Mouse (Mus musculus) right cerebral cortex, postnatal 10 days (tissue): Measurements from ENCODE around the gene Frmd5.

Experiments used
- DNase-seq, 2 experiments: peaks; one replicate each; pipeline ENCODE4 v3.0.0; 2021; ENCODE audit warnings: low spot score in 2 of 2

The Frmd5 gene

DNA sequence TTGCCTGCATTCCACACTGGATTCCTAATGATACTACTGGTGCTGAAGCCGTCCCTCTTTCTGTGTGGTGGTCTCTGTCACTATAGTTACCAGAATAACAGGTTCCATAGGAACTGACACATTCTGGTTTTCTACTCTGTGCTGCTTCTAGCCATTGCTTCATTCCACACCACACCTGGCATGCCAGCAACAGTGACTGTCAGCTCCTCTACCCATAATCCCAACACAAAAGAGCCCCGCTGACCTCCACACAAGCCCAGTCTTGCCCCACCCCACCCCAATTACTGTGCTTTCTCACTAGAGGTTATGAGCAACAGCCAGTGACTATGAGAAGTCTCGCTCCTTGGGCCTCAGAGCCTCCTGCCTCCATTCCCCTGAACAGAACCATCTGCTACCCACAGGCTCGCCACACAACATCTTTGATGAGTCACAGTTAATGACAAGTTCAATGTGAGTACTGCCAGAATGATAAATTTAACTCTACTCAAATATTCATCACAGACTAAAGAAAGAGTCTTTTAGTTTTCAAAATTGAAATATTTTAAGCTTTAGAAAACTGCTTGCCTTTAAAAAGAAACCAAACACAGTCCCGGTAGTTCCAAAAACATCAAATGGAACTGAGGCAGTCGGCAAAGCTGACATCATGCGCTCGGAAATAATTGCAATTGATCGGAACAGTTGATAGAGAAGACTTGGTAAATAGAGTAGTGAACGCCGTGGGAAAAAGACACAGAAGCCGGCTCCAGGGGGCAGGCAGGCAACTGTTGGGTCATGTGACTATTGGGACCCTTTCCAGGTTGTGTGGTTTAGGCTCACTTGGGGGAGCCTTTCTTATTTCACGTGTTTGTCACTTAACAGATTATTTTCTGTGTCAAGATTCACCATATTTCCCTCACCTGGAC is 185.4 kb downstream of the Frmd5 start:
- peak; percentile 37 to 59 for DNase-seq

GRCm38 (mm10) chr2:121620582-121621261 is 186.2 kb downstream of the Frmd5 start:
- no peak for DNase-seq

- no peak for DNase-seq
Observed at GRCm38 (mm10) chr2:121615199-121615559, 191.7 kb downstream of the Frmd5 start.

DNA sequence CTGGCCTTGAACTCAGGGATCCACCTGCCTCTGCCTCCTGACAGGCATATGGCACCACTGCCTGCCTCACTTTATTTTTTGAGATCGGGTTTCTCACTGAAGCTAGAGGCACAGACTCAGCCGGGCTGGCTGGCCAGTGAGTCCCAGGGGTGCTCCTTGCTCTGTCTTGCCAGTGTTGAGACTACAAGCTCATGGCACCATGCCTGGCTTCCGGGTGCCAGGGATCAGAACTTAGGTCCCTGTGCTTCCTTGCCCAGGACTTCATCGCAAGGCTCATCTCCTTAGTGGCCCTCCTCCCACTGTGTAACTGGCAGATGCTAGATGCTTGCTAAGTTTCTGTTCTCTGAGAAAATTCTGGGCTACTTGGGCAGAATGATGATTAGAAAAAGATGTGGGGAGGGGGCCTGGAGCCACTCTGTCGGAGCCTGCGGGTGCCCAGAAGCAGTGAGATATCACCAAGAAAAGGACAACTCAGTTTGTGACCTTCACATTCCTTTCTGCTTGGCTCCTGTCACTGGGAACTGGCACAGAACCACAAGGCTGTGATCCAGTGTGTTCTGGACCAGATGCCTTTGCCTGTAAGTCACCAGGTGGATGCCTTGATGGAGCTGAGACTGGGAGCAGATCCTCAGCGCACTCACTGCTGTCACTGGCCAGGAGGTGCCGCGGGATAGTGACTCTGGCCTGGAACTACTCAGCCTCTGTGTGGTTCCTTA is 192.2 kb downstream of the Frmd5 start:
- no peak for DNase-seq

GRCm38 (mm10) chr2:121612112-121612511 is 194.8 kb downstream of the Frmd5 start:
- no peak for DNase-seq

DNA sequence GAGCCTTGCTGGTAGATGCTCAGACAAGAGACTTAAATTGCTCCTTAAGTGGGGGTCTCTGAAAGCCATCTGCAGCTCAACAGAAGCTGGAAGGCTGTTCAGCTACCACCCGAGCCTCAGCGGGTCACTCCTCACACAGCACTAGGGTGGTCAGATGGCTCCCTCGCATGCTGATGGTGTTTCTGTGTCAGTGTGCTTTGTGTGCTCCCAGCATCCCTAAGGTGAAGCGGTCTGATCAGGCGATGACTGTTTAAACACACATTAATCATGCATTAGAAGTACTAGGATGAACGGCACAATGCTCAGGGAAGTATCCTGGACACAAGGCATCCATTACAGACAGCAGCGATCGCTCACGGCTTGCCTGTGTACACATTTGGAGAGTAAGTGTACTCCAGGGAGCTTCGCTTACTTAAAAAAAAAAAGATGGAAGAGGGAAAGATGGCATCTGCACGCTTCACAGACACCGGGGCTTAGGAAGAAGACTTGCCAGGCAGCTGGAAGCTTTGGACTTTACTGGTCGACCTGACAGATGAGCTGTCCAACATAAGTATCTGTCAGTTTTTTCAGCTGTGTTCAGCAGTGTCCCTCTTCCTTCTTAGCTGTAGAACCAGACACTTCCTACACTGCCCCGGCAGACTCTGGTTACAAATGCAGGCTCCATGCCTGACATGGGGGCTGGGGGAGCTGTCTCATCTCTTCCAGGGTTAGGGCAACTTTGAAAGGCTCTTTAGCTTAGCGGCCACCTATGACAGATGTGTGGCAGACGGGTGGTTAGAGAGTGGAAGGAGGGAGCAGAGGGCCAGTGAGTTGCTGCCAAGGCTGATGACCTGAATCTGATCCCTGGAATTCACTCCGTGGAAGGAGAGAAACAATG is 196.6 kb downstream of the Frmd5 start:
- no peak for DNase-seq

GRCm38 (mm10) chr2:121609141-121609724 is 197.7 kb downstream of the Frmd5 start:
- peak in 1 of 2 experiments; percentile 61 for DNase-seq

- no peak for DNase-seq
Observed at GRCm38 (mm10) chr2:121602397-121602796, 204.5 kb downstream of the Frmd5 start.

DNA sequence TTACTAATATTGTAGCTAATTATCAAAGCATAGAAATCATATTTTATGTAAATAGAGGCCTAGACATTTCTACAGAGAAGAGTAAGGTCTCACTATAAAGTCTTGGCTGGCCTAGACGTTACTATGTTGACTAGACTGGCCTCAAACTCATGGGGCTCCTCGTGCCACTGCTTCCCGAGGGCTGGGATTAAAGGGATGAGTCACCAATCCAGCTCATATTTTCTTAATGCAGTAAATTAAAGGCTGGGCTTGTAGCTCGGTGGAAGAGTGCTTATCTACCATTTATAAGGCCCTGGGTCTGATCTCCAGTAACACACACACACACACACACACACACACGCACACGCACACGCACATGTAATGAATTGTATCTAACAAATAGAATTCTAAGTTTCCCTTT is 205.3 kb downstream of the Frmd5 start:
- no peak for DNase-seq

DNA sequence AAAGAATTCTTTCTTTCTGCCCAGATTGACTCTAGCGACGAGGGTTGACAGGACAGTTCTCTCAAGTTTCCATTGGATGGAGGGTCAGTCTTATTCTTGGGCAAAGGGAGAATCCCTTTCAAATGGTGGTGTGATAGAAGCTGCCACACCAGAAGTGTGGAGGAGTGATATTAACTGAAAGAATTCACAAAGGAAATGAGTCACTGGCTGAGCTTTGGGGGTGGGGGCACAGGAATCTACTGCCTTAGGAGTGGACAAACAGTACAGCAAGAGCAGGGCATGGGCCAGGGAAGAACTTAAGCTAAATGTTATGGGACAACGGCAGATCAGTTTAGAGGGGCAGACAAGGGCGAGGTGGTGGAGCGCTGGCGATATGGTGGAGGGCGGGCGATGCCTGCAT is 206.2 kb downstream of the Frmd5 start:
- DNase-seq: no peak

DNA sequence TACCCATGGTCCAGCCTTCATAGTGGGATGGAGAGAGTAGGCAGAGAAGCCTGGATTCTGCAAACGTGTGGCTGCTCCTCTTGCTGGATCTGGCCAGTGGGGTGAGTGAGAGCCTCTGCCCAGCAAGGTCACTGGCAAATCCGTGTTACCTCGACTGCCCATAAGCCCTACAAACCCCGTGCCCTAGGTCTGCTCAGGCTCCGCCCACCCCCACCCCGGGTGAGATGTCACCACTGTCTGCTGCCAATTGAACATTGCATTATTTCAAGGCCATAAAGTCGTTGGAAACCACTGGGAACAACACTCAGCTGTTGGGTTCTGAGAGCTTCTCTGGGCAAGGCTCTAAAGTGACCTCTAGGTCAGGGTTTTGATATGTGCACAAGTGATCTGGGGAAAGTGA is 208.6 kb downstream of the Frmd5 start:
- DNase-seq: no peak

GRCm38 (mm10) chr2:121596621-121597020 is 210.3 kb downstream of the Frmd5 start:
- DNase-seq: no peak

GRCm38 (mm10) chr2:121594660-121595291 is 212.1 kb downstream of the Frmd5 start:
- no peak for DNase-seq

GRCm38 (mm10) chr2:121594131-121594530 is 212.8 kb downstream of the Frmd5 start:
- no peak for DNase-seq

- DNase-seq: no peak
Observed at GRCm38 (mm10) chr2:121588309-121588694, 218.6 kb downstream of the Frmd5 start.

GRCm38 (mm10) chr2:121587523-121588308 is 219.2 kb downstream of the Frmd5 start:
- DNase-seq: no peak

DNA sequence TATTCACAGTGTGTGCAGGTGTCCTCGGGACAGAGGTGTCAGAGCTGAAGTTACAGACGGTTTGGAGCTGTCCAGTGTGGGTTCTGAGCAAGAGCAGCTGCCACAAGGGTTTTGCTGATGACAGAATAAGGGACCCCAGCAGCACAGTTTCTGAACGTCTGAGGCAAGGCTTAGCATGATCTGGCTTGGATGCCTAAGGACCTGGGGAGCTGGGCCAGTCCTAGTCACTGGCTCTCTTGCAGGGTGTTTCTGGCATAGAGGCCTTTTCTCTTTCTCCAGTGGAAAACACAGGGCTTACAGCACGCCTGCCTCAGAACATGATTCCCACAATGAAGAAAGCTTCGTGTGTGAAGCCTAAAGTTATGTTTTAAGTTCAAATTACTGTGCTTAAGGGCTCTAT is 222.2 kb downstream of the Frmd5 start:
- no peak for DNase-seq

DNA sequence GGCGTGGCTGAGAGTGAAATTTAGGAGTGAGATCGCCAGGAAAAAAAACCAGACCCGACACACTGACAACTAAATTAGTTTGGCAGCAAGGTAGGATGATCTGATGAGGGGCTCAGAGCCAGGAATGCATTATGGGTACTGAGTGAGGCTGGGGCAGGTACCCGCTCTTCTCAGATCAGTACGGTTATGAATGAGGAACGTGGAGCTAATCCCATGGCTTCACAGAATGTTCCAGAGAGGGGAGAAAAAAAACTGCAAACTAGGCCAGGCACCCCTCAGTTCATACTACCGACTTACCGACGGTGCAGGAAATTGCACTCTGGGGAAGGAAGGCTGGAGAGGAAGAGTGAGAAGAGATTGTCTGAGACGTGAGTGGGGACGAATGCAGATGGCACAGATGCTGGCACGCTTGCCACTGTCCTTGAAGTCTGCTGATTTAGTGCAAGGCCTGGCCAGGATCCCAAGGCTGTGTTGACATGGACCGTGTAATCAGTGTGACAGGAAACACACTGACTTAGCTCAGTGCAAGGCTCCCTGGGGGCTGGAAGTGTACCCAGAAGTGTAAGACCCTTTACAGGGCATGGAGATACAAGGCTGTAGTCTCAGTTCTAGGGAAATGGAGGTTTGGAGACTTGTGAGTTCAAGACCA is 223.3 kb downstream of the Frmd5 start:
- no peak for DNase-seq

DNA sequence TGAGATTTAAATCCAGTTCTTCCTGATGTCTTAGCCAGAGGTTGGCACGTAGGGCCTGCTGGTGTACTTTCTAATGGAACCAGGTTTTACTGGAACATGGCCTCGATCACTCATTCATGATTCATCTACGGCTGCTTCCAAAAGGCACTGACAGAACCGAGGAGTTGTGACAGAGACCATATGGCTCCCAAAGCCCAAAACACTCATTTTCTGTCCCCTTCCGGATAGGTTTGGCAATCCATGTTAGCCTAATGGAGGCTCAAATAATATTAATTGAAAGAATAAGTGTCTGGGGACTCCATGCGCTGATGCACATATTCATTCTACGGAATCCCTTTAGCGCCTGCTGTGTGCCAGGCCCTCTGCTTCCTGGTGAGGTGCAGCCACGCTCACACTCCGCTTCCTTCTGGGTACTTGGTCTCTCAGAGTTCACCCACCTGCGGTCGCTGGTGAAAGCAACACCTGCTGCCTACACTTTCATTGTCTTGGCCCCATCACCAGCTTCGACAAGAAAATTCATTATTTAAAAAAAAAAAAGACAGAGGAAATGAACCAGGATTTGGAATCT is 224.0 kb downstream of the Frmd5 start:
- DNase-seq: no peak
